Mouse (Mus musculus) liver (tissue): Measurements from ENCODE around the gene Setd5.

Source experiments
- DNase-seq: peaks from one replicate; pipeline ENCODE4 v3.0.0-alpha.2; 2020; ENCODE audit warnings: mixed read lengths

The Setd5 gene

GRCm38 (mm10) chr6:113076686-113077516 lies at the start of gene Setd5:
TSS of gene Setd5 (plus strand) at chr6:113077365.
- DNase-seq, result peak; percentile 97

GRCm38 (mm10) chr6:113027446-113027845 lies 49.7 kb upstream of the Setd5 start:
- no peak for DNase-seq

- no peak for DNase-seq
Measured at GRCm38 (mm10) chr6:113029006-113029405, 48.2 kb upstream of the Setd5 start.

- DNase-seq, result no peak
Measured at GRCm38 (mm10) chr6:113030553-113030952, 46.6 kb upstream of the Setd5 start.

- no peak for DNase-seq
Measured at GRCm38 (mm10) chr6:113030970-113031660, 46.0 kb upstream of the Setd5 start.

- no peak for DNase-seq
Measured at GRCm38 (mm10) chr6:113032121-113032520, 45.0 kb upstream of the Setd5 start.

- no peak for DNase-seq
Measured at GRCm38 (mm10) chr6:113033185-113033584, 44.0 kb upstream of the Setd5 start.

- no peak for DNase-seq
Measured at GRCm38 (mm10) chr6:113034466-113034865, 42.7 kb upstream of the Setd5 start.

- no peak for DNase-seq
Measured at GRCm38 (mm10) chr6:113036463-113037175, 40.5 kb upstream of the Setd5 start.

- peak; percentile 65 for DNase-seq
Measured at GRCm38 (mm10) chr6:113037946-113038734, 39.0 kb upstream of the Setd5 start.

- no peak for DNase-seq
Measured at GRCm38 (mm10) chr6:113038735-113039058, 38.5 kb upstream of the Setd5 start.

- DNase-seq, result no peak
Measured at GRCm38 (mm10) chr6:113040319-113040718, 36.8 kb upstream of the Setd5 start.

- DNase-seq, result peak; percentile 4
Measured at GRCm38 (mm10) chr6:113041215-113041990, 35.8 kb upstream of the Setd5 start.

GRCm38 (mm10) chr6:113045575-113045974 lies 31.6 kb upstream of the Setd5 start:
- DNase-seq, result no peak

- DNase-seq, result peak; percentile 97
Measured at GRCm38 (mm10) chr6:113046041-113046975, 30.9 kb upstream of the Setd5 start, which contains the start of gene Thumpd3. TSS of gene Thumpd3 (plus strand) at chr6:113046225.

GRCm38 (mm10) chr6:113047016-113047746 lies 30.0 kb upstream of the Setd5 start:
- DNase-seq, result peak; percentile 32

GRCm38 (mm10) chr6:113048371-113048770 lies 28.8 kb upstream of the Setd5 start:
- no peak for DNase-seq

GRCm38 (mm10) chr6:113049159-113049558 lies 28.0 kb upstream of the Setd5 start:
- no peak for DNase-seq

GRCm38 (mm10) chr6:113052972-113053371 lies 24.2 kb upstream of the Setd5 start:
- DNase-seq, result no peak

GRCm38 (mm10) chr6:113054552-113055107 lies 22.5 kb upstream of the Setd5 start:
- no peak for DNase-seq
